Mouse (Mus musculus): ENCODE measurements around the gene Atxn10.

The Atxn10 gene

GRCm38 (mm10) chr15:85479365-85479764 lies 143.3 kb downstream of the Atxn10 start:
- DNase-seq: no peak

- no peak for DNase-seq
These were observed 143.9 kb downstream of the Atxn10 start for GRCm38 (mm10) chr15:85479919-85480318.

- peak; percentile 31 for DNase-seq
These were observed 144.6 kb downstream of the Atxn10 start for GRCm38 (mm10) chr15:85480630-85481029.

GRCm38 (mm10) chr15:85488900-85489299 lies 152.9 kb downstream of the Atxn10 start:
- DNase-seq: no peak

- no peak for DNase-seq
These were observed 153.7 kb downstream of the Atxn10 start for GRCm38 (mm10) chr15:85489751-85490150.

- peak; percentile 28 for DNase-seq
These were observed 158.1 kb downstream of the Atxn10 start for GRCm38 (mm10) chr15:85494163-85494621.

- no peak for DNase-seq
These were observed 161.5 kb downstream of the Atxn10 start for GRCm38 (mm10) chr15:85497548-85497947.

- DNase-seq: no peak
These were observed 162.0 kb downstream of the Atxn10 start for GRCm38 (mm10) chr15:85497981-85498475.

- no peak for DNase-seq
These were observed 164.2 kb downstream of the Atxn10 start for GRCm38 (mm10) chr15:85500267-85500666.

- no peak for DNase-seq
These were observed 167.1 kb downstream of the Atxn10 start, which contains the start of gene 7530416G11Rik for GRCm38 (mm10) chr15:85503127-85503526. TSS of gene 7530416G11Rik (minus strand) at chr15:85503227.

- no peak for DNase-seq
These were observed 169.3 kb downstream of the Atxn10 start for GRCm38 (mm10) chr15:85505118-85505925.

- no peak for DNase-seq
These were observed 170.6 kb downstream of the Atxn10 start for GRCm38 (mm10) chr15:85506680-85507079.

GRCm38 (mm10) chr15:85507370-85508014 lies 171.4 kb downstream of the Atxn10 start:
- DNase-seq: no peak

Measured in cerebellum, adult 9-10 months (tissue).